Mouse (Mus musculus) heart, embryonic 10.5 days (tissue): ENCODE measurements around the gene Zfp1. TPM values are rescaled to one million over a fixed set of nuclear protein-coding genes. Genes with fewer than 3 reads are reported as not detected.

Experiments used
- microRNA-seq: library from miRNA; unstranded; fragments of <30 nt; microRNA quantifications from one replicate; pipeline ENCODE4, GENCODE M21; 2017
- polyA plus RNA-seq: library from polyadenylated mRNA; unstranded; fragments of >200 nt; fragmentation: Nextera tagmentation; extraction: Ambion mirVana; gene quantifications from 2 replicates; pipeline ENCODE4 v1.2.1, GENCODE M21; 2016

Gene Zfp1
- polyA plus RNA-seq, 1 experiment from 2014 or later, result 17.6 TPM

Small RNAs within 50 kb of the gene (microRNA-seq; reads per million reads assigned to microRNA genes)
- gene Mir7076, result not detected

Other genes with a start within 250 kb of the Zfp1 start
- gene Fa2h, start 249.6 kb upstream of the Zfp1 start, polyA plus RNA-seq, result not detected in 2 replicates
- gene Wdr59, start 121.3 kb upstream of the Zfp1 start, polyA plus RNA-seq, result 4.4 and 5.9 TPM in 2 replicates
- gene Znrf1, start 107.3 kb upstream of the Zfp1 start, polyA plus RNA-seq, result 21.3 and 37.0 TPM in 2 replicates
- 0.30 and 0.43 TPM in 2 replicates for gene Ldhd, start 13.0 kb upstream of the Zfp1 start, polyA plus RNA-seq
- gene Ctrb1, start 47.6 kb downstream of the Zfp1 start, polyA plus RNA-seq, result not detected in 2 replicates
- 53.2 and 54.4 TPM in 2 replicates for gene Bcar1, start 100.4 kb downstream of the Zfp1 start, polyA plus RNA-seq
- gene Cfdp1, start 210.9 kb downstream of the Zfp1 start, polyA plus RNA-seq, result 155 and 217 TPM in 2 replicates
- 5.1 and 7.4 TPM in 2 replicates for gene Tmem170, start 233.3 kb downstream of the Zfp1 start, polyA plus RNA-seq